Mouse (Mus musculus) embryonic fibroblast, embryonic 13.5 days (primary cell): ENCODE results near the gene Apoh. TPM values are rescaled to one million over a fixed set of nuclear protein-coding genes. Genes with fewer than 3 reads are reported as not detected.

ENCODE experiments used
- H3K27ac ChIP-seq: 2 replicates; pipeline ENCODE4 v1.5.1; 2012; ENCODE audit warnings: low read length, control low read depth, inconsistent platforms; ENCODE audit not compliant: insufficient read depth
- H3K4me1 ChIP-seq: 2 replicates; pipeline ENCODE4 v1.6.1; 2011; ENCODE audit warnings: low read length; ENCODE audit not compliant: control insufficient read depth, insufficient read depth
- H3K4me3 ChIP-seq: 2 replicates; pipeline ENCODE4 v1.5.1; 2011; ENCODE audit warnings: mild to moderate bottlenecking, control low read depth, low read length; ENCODE audit not compliant: insufficient read depth
- CTCF ChIP-seq: IDR thresholded peaks from 2 replicates; pipeline ENCODE4 v1.5.1; 2011; ENCODE audit warnings: mild to moderate bottlenecking, control low read depth, low read length, moderate library complexity, borderline replicate concordance; ENCODE audit not compliant: insufficient read depth
- POLR2A ChIP-seq: IDR thresholded peaks from 2 replicates; pipeline ENCODE4 v1.6.1; 2011; ENCODE audit warnings: low read depth, mild to moderate bottlenecking, control low read depth, low read length, moderate library complexity
- polyA plus RNA-seq: library from polyadenylated mRNA; stranded (reverse); fragments of >200 nt; gene quantifications from 2 replicates; pipeline ENCODE4 v1.2.4, GENCODE M21; 2011; ENCODE audit warnings: low read depth; ENCODE audit not compliant: missing spikeins, insufficient read length

Gene Apoh
- polyA plus RNA-seq, 1 experiment: not detected

- Histone ChIP-seq H3K4me3 (no peak overlapping the region), H3K27ac (no peak overlapping the region), H3K4me1 (no peaks in the 10 kb centered on the region)
- TF ChIP-seq POLR2A: no peak
- no peak for TF ChIP-seq CTCF
Measured at GRCm38 (mm10) chr11:108426086-108426485, 82.9 kb downstream of the Apoh start.

DNA sequence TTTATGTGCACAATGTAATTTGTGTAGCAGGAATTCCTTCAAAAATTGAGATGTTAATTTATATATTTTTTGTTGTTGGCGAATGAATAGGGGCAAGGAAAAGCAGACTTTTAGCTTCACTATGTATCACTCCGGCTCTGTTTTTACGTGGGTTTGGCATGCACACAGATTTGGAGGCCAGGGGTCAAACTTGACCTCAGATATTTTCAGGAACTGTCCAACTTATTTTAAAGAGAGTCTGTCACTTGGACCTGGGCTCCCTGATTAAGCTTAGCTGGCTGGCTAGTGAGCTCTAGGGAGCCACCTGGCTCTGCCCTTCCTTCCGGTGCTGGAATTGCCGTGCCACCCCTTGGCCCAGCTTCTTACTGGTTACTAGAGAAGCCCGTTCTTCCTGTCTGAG lies 84.0 kb downstream of the Apoh start:
- no peak for TF ChIP-seq CTCF
- no peak for TF ChIP-seq POLR2A

GRCm38 (mm10) chr11:108429076-108429475 lies 85.9 kb downstream of the Apoh start:
- Histone ChIP-seq H3K4me3 (no peak overlapping the region), H3K4me1 (no peaks in the 10 kb centered on the region), H3K27ac (no peak overlapping the region)
- TF ChIP-seq CTCF (no peak), POLR2A (no peak)

More for the DNA sequence above, 84.0 kb downstream of the Apoh start:
- H3K4me3 ChIP-seq: no peak overlapping the region
- H3K4me1 ChIP-seq: no peaks in the 10 kb centered on the region
- H3K27ac ChIP-seq: no peak overlapping the region

DNA sequence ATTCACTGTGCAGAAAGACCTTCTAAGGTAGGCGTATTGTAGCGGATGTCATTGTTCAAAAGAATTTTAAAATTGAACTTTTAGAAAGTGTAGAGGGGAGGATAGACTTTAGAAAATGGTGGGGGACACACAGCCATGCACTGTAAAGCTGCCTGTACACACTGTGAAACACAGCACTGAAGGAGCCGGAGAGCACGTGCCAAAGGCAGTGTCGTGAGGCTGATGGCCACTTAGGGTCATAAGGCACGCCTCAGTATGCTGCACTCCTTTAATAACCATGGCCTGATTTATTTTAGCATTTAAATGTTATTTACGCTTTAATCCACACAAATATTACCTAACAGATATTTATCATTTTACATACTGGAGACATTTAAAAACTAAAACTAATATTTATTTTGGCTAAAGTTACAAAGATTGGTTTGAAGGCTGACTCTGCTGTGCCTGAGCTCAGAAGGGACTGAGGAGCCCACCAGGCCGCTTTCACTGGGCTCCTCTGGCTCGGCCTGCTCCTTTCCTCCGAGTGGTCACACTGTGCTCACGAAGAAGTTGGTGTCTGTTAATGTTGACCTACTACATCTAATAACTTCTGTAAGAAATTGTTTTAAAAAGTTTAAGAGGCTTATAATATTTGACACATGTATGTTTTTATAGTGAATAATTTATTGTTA lies 100.9 kb downstream of the Apoh start:
- no peak overlapping the region for H3K27ac ChIP-seq
- no peak overlapping the region for H3K4me3 ChIP-seq
- no peaks in the 10 kb centered on the region for H3K4me1 ChIP-seq
- TF ChIP-seq CTCF (no peak), POLR2A (no peak)

DNA sequence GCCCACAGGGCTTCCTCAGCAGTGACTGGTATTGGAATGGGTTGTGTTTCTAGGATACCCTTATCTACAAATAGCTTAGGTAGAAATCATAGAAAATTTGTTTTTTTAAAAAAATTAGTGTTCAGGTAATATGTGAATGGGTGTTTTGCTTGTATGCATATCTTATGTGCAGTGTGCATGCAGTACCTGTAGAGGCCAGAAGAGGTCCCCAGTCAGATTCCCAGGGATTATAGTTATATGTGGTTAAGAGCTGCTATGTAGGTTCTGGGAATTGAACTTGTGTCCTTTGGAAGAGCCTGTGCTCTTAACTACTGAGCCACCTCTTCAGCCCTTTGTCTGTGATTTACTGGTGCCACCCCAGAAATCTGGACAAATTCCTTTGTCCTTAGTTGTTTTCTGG lies 104.0 kb downstream of the Apoh start:
- no peaks in the 10 kb centered on the region for H3K4me1 ChIP-seq
- no peak overlapping the region for H3K4me3 ChIP-seq
- TF ChIP-seq POLR2A (no peak), CTCF (no peak)
- H3K27ac ChIP-seq: no peak overlapping the region

GRCm38 (mm10) chr11:108449811-108450210 lies 106.7 kb downstream of the Apoh start:
- Histone ChIP-seq H3K4me1 (no peaks in the 10 kb centered on the region), H3K4me3 (no peak overlapping the region), H3K27ac (no peak overlapping the region)
- peak; percentile 56; the same call in 1 of the 2 replicates for TF ChIP-seq CTCF
- no peak for TF ChIP-seq POLR2A

DNA sequence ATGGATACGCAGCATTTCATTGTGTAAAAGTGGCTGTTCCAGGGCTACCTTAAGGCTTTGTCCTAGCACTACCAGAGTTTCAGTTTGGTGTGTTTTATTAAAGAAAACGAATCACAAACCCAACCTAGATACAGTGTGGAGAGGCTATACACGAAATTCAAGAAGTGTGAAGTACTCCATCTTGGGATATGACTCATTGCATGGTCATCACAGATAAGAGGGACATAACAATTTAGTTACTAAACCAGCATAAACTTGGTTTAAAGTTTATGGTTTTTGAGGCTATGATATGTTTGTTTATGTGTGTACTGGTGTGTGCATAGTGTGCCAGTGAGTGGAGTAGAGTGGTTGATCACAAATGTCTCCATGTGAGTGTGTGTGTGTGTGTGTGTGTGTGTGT lies 116.4 kb downstream of the Apoh start:
- Histone ChIP-seq H3K4me1 (no peaks in the 10 kb centered on the region), H3K27ac (no peak overlapping the region), H3K4me3 (no peak overlapping the region)
- TF ChIP-seq CTCF: no peak
- no peak for TF ChIP-seq POLR2A

Other genes starting within 250 kb of the Apoh start
- 43.2 and 45.5 TPM in 2 replicates for gene Prkca, start 574 bp downstream of the Apoh start, polyA plus RNA-seq
- 8.8 and 9.2 TPM in 2 replicates for gene Cep112, start 81.8 kb downstream of the Apoh start, polyA plus RNA-seq